Mouse (Mus musculus) heart, embryonic 14.5 days (tissue): ENCODE measurements at regions not wholly inside any gene's neighbourhood (a gene's known extent, or its start where the extent isn't known, plus 50 kb on each side); places are given as distances from the start of the nearest gene placed in this dataset.

Experiments
- ATAC-seq: fragments of 200-750 bp; cut with Nextera tagmentation; 2 replicates; pipeline ENCODE4 v1.8.0; 2017; ENCODE audit warnings: low read depth, moderate TSS enrichment; ENCODE audit not compliant: insufficient number of reproducible peaks, insufficient read depth, low FRiP score
- H3K27ac ChIP-seq, 2 experiments: fragments of 200-500 bp in 1 of 2; fragments of 300-500 bp in 1 of 2; sonication (generic) in 1 of 2; replicated peaks in 1 of 2; 2 replicates each; pipeline ENCODE4 v1.5.1; 2012 to 2014; ENCODE audit warnings: low read depth in 2 of 2, low read length in 2 of 2, control low read depth in 1 of 2, mild to moderate bottlenecking in 1 of 2, mixed read lengths in 1 of 2; ENCODE audit not compliant: control insufficient read depth in 1 of 2, insufficient read depth in 1 of 2
- H3K27me3 ChIP-seq: fragments of 300-500 bp; sonication (generic); 2 replicates; pipeline ENCODE4 v1.6.1; 2014; ENCODE audit warnings: mild to moderate bottlenecking, low read length, control low read depth; ENCODE audit not compliant: control insufficient read depth, insufficient read depth
- H3K36me3 ChIP-seq: fragments of 300-500 bp; sonication (generic); 2 replicates; pipeline ENCODE4 v1.6.1; 2014; ENCODE audit warnings: mild to moderate bottlenecking, control low read depth, low read length, mixed read lengths; ENCODE audit not compliant: control insufficient read depth, insufficient read depth
- H3K4me1 ChIP-seq, 2 experiments: fragments of 200-500 bp in 1 of 2; fragments of 300-500 bp in 1 of 2; sonication (generic) in 1 of 2; 2 replicates each; pipeline ENCODE4 v1.6.1; 2012 to 2014; ENCODE audit warnings: low read length in 2 of 2, control low read depth in 1 of 2, mixed read lengths in 1 of 2; ENCODE audit not compliant: control insufficient read depth in 2 of 2, insufficient read depth in 2 of 2
- H3K4me2 ChIP-seq: fragments of 300-500 bp; sonication (generic); 2 replicates; pipeline ENCODE4 v1.6.1; 2014; ENCODE audit warnings: mild to moderate bottlenecking, low read length
- H3K4me3 ChIP-seq, 2 experiments: fragments of 200-500 bp in 1 of 2; fragments of 300-500 bp in 1 of 2; sonication (generic) in 1 of 2; 2 replicates each; pipeline ENCODE4 v1.5.1; 2012 to 2014; ENCODE audit warnings: low read length in 2 of 2, mild to moderate bottlenecking in 2 of 2, control low read depth in 1 of 2, low read depth in 1 of 2, moderate library complexity in 1 of 2; ENCODE audit not compliant: control insufficient read depth in 1 of 2, insufficient read depth in 1 of 2
- H3K9ac ChIP-seq: fragments of 300-500 bp; sonication (generic); 2 replicates; pipeline ENCODE4 v1.6.1; 2014; ENCODE audit warnings: mild to moderate bottlenecking, low read length
- H3K9me3 ChIP-seq: fragments of 300-500 bp; sonication (generic); 2 replicates; pipeline ENCODE4 v1.6.1; 2016; ENCODE audit warnings: low read length, control low read depth; ENCODE audit not compliant: control insufficient read depth
- WGBS: fragments of 180-500 bp; shearing (Covaris S2); extraction: QIAGEN DNeasy Blood & Tissue Kit; methylation state at CpG from one replicate; pipeline ENCODE4 v1.1.7; 2014; 5-methylcytosine and 5-hydroxymethylcytosine counted together

GRCm38 (mm10) chr11:45154497-45154896 lies 537.4 kb downstream of the Ebf1 start:
- H3K4me2 ChIP-seq, result no peak overlapping the region
- H3K4me1 ChIP-seq, result no peaks in the 10 kb centered on the region
- no peaks in the 10 kb centered on the region for H3K36me3 ChIP-seq
- WGBS, result 71% methylated on average over 8 of the region's 8 CpGs
- H3K27ac ChIP-seq, result no peak overlapping the region
- no peak for ATAC-seq
- no peaks in the 10 kb centered on the region for H3K9me3 ChIP-seq
- no peaks in the 10 kb centered on the region for H3K27me3 ChIP-seq
- H3K9ac ChIP-seq, result no peak overlapping the region
- no peak overlapping the region for H3K4me3 ChIP-seq

GRCm38 (mm10) chr11:45155782-45156181 lies 538.7 kb downstream of the Ebf1 start:
- Histone ChIP-seq H3K4me3 (no peak overlapping the region), H3K4me1 (no peaks in the 10 kb centered on the region), H3K9ac (no peak overlapping the region), H3K36me3 (no peaks in the 10 kb centered on the region), H3K4me2 (no peak overlapping the region), H3K27ac (no peak overlapping the region), H3K9me3 (no peaks in the 10 kb centered on the region), H3K27me3 (no peaks in the 10 kb centered on the region)
- ATAC-seq, result no peak
- WGBS, result 73% methylated on average over 1 of the region's 1 CpGs

GRCm38 (mm10) chr11:45158282-45158681 lies 541.2 kb downstream of the Ebf1 start:
- Histone ChIP-seq H3K4me3 (no peak overlapping the region), H3K27me3 (no peaks in the 10 kb centered on the region), H3K4me1 (no peaks in the 10 kb centered on the region), H3K27ac (no peak overlapping the region), H3K9me3 (no peaks in the 10 kb centered on the region), H3K9ac (no peak overlapping the region), H3K36me3 (no peaks in the 10 kb centered on the region), H3K4me2 (no peak overlapping the region)
- 41% methylated on average over 2 of the region's 2 CpGs for WGBS
- ATAC-seq, result no peak

- H3K4me3 ChIP-seq, result no peak overlapping the region
- WGBS, result 73% methylated on average over 8 of the region's 8 CpGs
- H3K27me3 ChIP-seq, result no peaks in the 10 kb centered on the region
- no peak overlapping the region for H3K27ac ChIP-seq
- H3K4me1 ChIP-seq, result no peaks in the 10 kb centered on the region
- ATAC-seq, result no peak
- H3K9me3 ChIP-seq, result no peaks in the 10 kb centered on the region
- H3K4me2 ChIP-seq, result no peak overlapping the region
- H3K36me3 ChIP-seq, result no peaks in the 10 kb centered on the region
- no peak overlapping the region for H3K9ac ChIP-seq
Observed at GRCm38 (mm10) chr11:45160871-45161270, 543.8 kb downstream of the Ebf1 start.

GRCm38 (mm10) chr11:45173546-45173945 lies 556.4 kb downstream of the Ebf1 start:
- no peak overlapping the region for H3K9ac ChIP-seq
- H3K27me3 ChIP-seq, result no peaks in the 10 kb centered on the region
- H3K4me3 ChIP-seq, result no peak overlapping the region
- 82% methylated on average over 2 of the region's 2 CpGs for WGBS
- no peak for ATAC-seq
- H3K9me3 ChIP-seq, result no peaks in the 10 kb centered on the region
- H3K4me2 ChIP-seq, result no peak overlapping the region
- no peaks in the 10 kb centered on the region for H3K36me3 ChIP-seq
- H3K27ac ChIP-seq, result no peak overlapping the region
- H3K4me1 ChIP-seq, result no peaks in the 10 kb centered on the region

- H3K4me1 ChIP-seq, result no peaks in the 10 kb centered on the region
- no peaks in the 10 kb centered on the region for H3K36me3 ChIP-seq
- no peak overlapping the region for H3K4me3 ChIP-seq
- H3K9ac ChIP-seq, result no peak overlapping the region
- ATAC-seq, result no peak
- WGBS, result 75% methylated on average over 2 of the region's 2 CpGs
- H3K9me3 ChIP-seq, result no peaks in the 10 kb centered on the region
- H3K27me3 ChIP-seq, result no peaks in the 10 kb centered on the region
- no peak overlapping the region for H3K27ac ChIP-seq
- H3K4me2 ChIP-seq, result no peak overlapping the region
Observed at GRCm38 (mm10) chr11:45174071-45174470, 557.0 kb downstream of the Ebf1 start.

GRCm38 (mm10) chr11:45174811-45175798 lies 558.0 kb downstream of the Ebf1 start:
- ATAC-seq, result no peak

More at GRCm38 (mm10) chr11:45174811-45175798, 558.0 kb downstream of the Ebf1 start:
- whole genome bisulfite sequencing, result 75% methylated on average over 10 of the region's 10 CpGs
- no peak overlapping the region for H3K4me2 ChIP-seq
- H3K27ac ChIP-seq, result no peak overlapping the region
- no peaks in the 10 kb centered on the region for H3K4me1 ChIP-seq
- H3K27me3 ChIP-seq, result no peaks in the 10 kb centered on the region
- H3K4me3 ChIP-seq, result no peak overlapping the region
- H3K9ac ChIP-seq, result no peak overlapping the region
- no peaks in the 10 kb centered on the region for H3K36me3 ChIP-seq
- no peaks in the 10 kb centered on the region for H3K9me3 ChIP-seq
